Mouse (Mus musculus) frontal cortex, adult (tissue): ENCODE measurements around the gene Tgfb1i1.

Experiments used
- ATAC-seq: cut with Nextera tagmentation; 2 replicates; pipeline ENCODE4 v1.9.2; 2017; ENCODE audit warnings: mild to moderate bottlenecking, moderate library complexity, mixed read lengths; ENCODE audit not compliant: low TSS enrichment

The Tgfb1i1 gene

DNA sequence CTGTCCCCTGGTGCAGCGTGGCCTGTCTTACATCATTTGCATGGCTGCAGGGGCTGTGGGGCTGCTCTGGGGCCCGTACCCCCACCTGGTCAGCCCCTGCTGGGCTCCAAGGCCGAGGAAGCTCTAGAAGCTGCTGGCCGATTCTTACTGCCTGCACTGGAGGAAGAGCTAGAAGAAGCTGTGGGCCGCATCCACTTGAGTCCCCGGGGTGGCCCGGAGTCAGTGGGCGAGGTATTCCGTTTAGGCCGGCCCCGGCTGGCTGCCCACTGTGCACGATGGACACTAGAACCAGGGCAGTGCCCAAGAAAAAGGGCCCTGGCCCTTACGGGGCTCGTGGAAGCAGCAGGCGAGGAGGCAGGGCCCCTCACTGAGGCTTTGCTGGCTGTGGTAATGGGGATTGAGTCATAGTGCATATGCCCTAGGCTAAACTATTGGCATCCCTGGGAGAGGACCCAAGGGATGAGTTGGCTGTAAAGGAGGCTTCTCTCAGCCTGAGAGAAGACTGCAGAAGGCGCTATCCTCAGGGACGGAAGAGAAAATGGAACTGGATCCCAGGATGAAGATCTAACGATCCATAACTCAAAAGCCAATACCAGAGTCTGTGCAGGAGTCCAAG is 2.1 kb upstream of the Tgfb1i1 start:
- no peak for ATAC-seq

DNA sequence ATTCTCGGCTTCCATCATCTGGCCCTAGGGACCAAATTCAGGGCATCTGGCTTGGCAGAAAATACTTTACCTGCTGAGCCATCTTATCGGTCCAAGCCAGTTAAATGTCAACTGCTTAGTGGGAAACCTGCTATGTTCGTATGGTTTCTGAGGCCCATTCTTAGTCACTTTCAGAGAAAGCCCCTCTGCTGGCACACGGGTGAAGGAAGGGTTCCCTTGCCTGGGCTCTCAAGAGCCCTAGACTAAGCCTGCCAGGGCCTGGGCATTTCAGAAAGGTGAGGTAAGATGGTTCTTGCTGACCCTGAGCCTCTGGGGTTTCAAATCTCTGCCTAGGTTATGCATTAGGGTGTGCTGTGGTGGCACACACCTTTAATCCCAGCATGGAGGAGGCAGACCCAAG is 1.1 kb upstream of the Tgfb1i1 start:
- ATAC-seq: no peak

DNA sequence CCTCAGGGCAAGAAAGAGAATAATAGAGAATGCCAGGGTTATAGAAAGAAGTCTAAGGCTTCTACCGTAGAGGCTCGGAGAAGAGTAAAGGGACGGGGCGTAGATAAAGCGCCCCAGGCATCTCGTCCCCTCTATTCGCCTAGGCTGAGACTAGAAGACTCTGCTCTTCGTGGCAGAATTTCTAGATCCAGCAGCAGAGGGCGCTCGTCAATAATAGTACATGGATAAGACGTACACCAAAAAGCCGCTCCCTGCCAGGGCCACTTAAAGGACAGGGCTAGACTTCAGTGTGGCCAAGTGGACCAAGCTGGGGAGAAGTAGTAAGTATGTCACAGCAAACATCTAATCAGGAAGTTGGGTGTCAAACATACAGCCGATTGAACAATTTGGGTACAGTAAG is 831 bp downstream of the Tgfb1i1 start:
- ATAC-seq: peak; percentile 72

DNA sequence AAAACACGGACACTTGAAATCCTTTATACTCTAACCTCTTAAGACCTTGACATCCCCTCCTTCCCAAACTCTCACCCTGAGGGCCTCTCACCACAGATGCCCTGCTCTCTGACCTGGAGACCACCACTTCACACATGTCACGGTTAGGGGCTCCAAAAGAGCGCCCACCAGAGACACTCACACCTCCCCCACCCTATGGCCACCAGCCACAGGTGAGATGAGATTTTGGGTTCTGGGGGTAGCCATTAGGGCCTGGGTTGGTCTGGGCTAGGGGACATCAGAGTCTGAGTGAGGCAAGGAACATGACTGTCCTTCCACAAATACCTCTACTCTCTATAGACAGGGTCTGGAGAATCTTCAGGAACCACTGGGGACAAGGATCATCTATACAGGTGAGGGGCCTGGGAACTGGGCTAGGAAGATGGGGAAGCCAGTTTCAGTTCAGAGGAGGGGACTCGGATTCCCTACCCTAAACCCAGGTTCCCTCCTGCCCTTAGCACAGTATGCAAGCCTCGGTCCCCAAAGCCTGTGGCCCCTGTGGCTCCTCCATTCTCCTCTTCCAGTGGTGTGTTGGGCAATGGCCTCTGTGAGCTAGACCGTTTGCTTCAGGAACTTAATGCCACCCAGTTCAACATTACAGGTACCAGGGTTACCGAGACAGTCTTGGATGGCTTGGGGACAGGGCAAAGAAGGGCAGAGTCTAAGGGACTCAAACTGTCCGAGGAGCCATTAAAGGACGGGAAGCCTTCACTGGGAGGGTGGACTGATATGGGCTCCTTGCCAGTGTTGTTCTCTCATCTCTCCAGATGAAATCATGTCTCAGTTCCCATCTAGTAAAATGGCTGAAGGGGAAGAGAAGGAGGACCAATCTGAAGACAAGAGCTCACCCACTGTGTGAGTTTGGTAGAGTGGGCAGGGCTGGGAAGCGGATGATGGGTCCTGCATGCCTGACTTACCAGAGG is 1.8 kb downstream of the Tgfb1i1 start:
- ATAC-seq: no peak

DNA sequence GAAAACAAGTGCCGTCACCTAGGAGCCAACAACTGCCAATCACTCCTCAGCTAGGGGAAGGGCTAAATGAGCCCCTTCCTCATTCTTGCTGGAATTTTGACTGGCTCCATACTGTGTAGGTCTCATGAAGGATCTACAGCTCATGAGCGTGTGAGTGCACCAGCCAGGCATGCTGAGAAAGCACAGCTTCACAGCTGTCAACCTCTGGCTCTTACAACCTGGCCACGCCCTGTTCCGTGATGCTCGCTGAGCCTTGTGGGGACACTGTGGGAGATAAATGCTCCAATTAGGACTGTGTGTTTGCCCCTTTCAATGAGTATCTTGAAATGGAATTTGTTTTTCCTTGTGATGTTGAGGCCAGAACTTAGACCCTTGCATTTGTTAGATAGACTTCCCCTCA is 3.4 kb downstream of the Tgfb1i1 start:
- no peak for ATAC-seq

DNA sequence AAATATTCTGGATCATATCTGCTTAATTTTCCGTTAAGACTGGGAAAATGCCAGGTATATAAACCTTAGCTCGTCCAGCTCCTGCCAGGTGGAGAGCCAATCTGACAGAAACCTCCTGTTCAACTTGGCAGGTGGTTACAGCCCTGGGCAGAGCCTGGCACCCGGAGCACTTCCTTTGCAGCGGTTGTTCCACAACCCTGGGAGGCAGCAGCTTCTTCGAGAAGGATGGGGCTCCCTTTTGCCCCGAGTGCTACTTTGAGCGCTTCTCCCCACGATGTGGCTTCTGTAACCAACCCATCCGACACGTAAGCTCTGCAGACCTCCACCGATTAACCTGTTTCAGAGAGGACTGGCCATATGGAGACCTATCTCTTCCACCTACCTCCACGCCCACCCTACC is 5.3 kb downstream of the Tgfb1i1 start:
- ATAC-seq: no peak

DNA sequence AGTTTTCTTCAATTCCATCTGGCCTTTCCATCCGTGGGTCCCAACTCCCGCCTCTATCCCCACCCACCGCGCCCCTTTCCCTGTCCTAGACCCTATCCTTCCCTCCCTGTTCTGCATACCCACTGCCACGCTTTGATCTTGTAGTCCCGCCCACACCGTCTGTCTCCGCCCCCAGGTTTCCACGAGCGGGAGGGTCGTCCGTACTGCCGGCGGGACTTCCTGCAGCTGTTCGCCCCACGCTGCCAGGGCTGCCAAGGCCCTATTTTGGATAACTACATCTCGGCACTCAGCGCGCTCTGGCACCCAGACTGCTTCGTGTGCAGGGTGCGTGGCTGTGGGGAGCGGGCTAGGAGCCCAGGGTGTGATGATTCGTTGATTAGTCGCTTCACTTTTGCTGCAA is 6.0 kb downstream of the Tgfb1i1 start:
- ATAC-seq: peak; percentile 83

DNA sequence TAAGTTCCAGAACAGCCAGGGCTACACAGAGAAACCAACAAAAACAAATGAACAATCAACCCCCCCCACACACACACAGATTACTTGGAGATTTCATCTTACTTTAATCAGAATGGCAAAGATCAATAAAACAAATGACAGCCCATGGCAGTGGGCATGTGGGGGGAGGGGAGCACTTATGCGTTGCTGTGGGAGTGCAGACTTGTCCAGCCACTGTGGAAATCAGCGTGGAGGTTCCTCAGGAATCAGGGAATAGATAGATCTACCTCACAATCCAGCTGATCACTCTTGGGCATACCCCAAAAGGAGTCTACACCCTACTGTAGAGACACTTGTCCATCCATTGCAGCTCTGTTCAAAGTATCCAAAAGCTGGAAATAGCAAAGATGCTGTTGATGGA is 8.4 kb downstream of the Tgfb1i1 start:
- no peak for ATAC-seq

GRCm38 (mm10) chr7:128255757-128256156 is 9.1 kb downstream of the Tgfb1i1 start:
- ATAC-seq: no peak

DNA sequence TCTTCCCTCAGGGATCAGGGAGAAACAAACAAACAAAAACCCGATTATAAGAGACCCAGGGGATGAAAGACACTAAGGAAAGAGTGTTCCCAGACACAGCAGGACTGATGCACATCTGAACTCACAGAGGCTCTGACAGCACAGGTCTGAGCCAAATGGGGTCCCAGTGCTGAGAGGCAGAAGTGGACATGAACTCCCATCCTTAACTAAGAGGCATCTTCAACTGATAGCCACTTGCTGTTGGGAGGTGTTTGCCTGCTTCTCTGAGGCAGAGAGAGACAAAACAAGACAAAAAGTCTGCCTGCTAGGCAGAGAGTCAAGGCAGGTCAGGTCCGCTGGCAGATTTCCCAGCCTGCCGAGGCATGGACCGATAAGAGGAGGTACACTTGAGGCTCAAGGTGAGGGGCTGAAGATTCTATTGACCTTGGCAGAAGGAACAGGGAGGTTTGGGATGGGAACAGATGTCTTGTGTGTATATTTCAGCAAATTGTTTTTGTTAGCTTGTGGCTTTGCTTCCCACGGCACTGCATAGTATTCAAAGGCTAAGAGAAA is 10.2 kb downstream of the Tgfb1i1 start:
- ATAC-seq: no peak

- ATAC-seq: no peak
These were observed 18.8 kb downstream of the Tgfb1i1 start, which contains the start of gene Slc5a2 for GRCm38 (mm10) chr7:128265411-128265810. Slc5a2 (plus strand) TSS chr7:128265657.

DNA sequence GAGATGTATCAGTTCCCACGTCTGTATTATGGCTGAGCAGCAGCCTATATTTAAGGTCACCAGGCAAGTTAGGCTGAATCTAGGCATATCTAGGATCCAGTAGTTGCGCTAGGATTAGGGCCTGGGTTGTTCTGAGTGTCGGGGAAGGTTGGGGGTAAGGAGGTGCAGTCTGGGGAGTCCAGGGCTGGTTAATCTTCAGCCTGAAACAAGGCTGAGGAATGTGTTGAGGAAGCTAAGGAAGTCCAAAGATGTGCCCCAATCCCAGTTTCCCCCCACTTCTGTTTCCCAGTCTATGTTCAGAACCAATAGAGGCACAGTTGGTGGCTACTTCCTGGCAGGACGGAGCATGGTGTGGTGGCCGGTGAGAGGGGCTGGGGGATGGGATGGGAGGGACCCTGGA is 19.4 kb downstream of the Tgfb1i1 start:
- no peak for ATAC-seq

DNA sequence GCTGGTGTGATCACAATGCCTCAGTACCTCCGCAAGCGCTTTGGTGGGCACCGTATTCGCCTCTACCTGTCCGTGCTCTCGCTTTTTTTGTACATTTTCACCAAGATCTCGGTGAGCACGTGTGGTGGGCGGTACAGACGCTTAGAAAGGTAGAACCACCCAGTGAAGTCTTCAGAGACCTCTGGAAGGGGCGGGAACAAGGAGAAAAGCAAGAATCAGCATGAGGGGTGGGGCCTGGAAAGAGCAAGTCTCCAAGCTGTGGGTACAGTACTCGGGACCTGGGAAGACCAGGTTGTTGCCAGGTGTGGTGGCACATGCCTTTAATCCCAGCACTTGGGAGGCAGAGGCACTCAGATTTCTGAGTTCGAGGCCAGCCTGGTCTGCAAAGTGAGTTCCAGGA is 20.8 kb downstream of the Tgfb1i1 start:
- ATAC-seq: no peak

- ATAC-seq: no peak
These were observed 21.2 kb downstream of the Tgfb1i1 start for GRCm38 (mm10) chr7:128267813-128268212.

GRCm38 (mm10) chr7:128270431-128270850 is 23.8 kb downstream of the Tgfb1i1 start:
- no peak for ATAC-seq

- no peak for ATAC-seq
These were observed 24.9 kb downstream of the Tgfb1i1 start for GRCm38 (mm10) chr7:128271496-128271895.

DNA sequence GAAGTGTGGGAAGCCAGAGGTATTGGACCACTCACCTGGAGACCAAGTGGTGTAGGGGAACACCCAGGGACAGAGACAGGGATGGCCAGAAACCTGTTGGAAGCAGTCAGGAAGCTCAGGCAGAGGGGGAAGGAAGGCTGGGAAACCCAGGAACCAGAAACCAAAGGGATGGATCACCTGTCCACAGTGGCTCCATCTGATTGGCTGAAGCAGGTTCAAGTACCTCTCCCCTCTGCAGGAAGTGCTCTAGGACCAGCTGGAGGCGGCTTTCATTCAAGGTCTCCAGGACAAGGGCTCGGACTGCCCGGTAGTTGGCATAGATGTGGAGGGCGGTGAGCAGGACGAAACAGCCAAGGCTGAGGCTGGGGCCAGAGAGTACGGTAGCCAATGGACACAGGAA is 29.4 kb downstream of the Tgfb1i1 start:
- ATAC-seq: no peak

GRCm38 (mm10) chr7:128279750-128280149 is 33.1 kb downstream of the Tgfb1i1 start:
- ATAC-seq: no peak

DNA sequence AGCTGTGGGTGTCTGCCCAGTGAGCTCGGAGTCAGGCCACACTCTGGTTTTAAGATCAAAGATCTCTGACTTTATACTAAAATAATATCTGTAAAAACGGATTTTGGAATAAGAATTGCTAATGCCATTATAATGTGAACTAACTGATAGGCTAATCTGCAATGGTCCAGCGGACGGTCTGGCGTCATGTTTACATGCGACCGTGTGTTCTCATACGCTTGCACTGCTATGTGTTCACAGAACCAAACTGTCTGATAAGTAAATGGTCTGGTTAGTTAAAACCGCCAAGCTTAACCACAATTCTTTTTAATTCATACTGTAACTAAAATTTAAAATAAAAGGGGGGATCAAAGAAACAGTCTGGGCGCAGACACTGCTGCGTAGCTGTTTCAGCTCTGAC is 35.2 kb downstream of the Tgfb1i1 start:
- ATAC-seq: no peak

- no peak for ATAC-seq
These were observed 36.1 kb downstream of the Tgfb1i1 start for GRCm38 (mm10) chr7:128282532-128283244.

GRCm38 (mm10) chr7:128284047-128284446 is 37.4 kb downstream of the Tgfb1i1 start:
- no peak for ATAC-seq

DNA sequence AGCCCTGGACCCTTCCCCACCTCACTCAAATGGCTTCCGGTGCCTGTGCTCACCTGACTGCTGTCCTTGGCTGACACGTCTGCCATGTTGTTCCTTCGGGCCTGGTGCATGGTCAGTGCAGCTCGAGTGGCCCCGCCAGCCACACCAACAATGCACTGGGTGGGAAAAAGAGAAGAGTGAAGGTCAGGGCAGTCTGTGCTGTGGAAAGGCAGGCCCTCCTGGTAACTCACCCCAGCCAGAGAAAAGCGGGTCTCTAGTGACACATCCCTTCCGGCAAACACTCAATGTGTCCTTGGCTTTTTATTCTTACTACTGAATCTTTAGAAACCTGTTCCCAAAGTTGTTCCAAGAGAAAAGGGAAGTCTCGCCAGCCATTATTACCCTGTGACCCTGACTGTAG is 38.4 kb downstream of the Tgfb1i1 start:
- no peak for ATAC-seq
